Mouse (Mus musculus) bone marrow, adult 2 months (tissue): ENCODE results near the gene March7.

Experiments
- CTCF ChIP-seq: fragments of 200-500 bp; IDR thresholded peaks from 2 replicates; pipeline ENCODE4 v1.5.1; 2011; ENCODE audit warnings: low read length, control low read depth; ENCODE audit not compliant: control insufficient read depth, insufficient read depth
- POLR2A ChIP-seq: fragments of 200-500 bp; IDR thresholded peaks from 2 replicates; pipeline ENCODE4 v1.6.1; 2011; ENCODE audit warnings: low read depth, mild to moderate bottlenecking, control low read depth, low read length, borderline replicate concordance; ENCODE audit not compliant: control insufficient read depth

GRCm38 (mm10) chr2:60223489-60223888 lies 13.8 kb downstream of the March7 start:
- TF ChIP-seq CTCF (no peak), POLR2A (no peak)
